Mouse (Mus musculus): ENCODE measurements around the gene Nbeal2.

The Nbeal2 gene

GRCm38 (mm10) chr9:110649775-110650174 is 4.2 kb downstream of the Nbeal2 start:
- DNase-seq (ENCODE audit: low read depth, low spot score): no peak

DNA sequence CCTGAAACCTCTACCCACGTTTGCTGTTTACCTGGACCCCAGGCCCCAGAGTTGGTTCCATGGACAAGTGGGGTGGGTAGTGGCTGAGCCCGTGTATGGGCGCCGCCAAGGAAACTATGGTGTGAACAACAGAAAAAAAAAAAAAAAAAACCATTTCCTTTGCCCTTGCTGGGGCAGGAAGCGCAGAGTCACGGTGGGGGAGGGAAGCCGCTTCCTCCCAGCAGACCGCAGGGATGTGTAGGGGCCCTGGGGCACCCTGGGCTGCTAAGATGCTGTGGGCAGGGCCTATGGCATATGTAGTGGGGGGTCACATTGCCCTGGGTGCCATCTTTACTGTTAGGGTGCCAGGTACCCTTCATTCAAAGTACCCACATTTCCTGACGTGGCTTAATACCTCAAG is 8.7 kb downstream of the Nbeal2 start:
- peak; percentile 90 for DNase-seq (ENCODE audit: low read depth, low spot score)

GRCm38 (mm10) chr9:110644295-110644694 is 9.7 kb downstream of the Nbeal2 start:
- no peak for DNase-seq (ENCODE audit: low read depth, low spot score)

DNA sequence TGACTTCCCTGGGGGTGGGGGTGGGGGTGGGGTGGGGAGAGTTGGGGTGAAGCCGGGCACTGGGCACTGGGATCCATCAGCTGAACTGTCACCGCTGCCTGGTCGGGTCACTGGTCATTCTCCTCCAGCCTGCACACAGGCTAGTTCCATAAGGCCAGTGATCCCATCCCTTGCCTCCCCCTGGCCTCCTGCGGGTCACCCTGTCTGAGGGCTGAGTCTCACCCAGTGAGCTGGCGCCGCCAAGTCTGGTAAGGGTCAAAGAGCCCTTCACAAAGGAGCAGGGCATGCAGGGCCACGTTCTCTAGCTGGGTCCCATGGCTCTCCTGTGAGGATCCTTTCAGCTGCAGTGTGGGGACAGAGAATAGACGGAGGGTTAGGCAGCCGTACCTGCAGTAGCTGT is 10.2 kb downstream of the Nbeal2 start:
- DNase-seq (ENCODE audit: low read depth, low spot score): no peak

DNA sequence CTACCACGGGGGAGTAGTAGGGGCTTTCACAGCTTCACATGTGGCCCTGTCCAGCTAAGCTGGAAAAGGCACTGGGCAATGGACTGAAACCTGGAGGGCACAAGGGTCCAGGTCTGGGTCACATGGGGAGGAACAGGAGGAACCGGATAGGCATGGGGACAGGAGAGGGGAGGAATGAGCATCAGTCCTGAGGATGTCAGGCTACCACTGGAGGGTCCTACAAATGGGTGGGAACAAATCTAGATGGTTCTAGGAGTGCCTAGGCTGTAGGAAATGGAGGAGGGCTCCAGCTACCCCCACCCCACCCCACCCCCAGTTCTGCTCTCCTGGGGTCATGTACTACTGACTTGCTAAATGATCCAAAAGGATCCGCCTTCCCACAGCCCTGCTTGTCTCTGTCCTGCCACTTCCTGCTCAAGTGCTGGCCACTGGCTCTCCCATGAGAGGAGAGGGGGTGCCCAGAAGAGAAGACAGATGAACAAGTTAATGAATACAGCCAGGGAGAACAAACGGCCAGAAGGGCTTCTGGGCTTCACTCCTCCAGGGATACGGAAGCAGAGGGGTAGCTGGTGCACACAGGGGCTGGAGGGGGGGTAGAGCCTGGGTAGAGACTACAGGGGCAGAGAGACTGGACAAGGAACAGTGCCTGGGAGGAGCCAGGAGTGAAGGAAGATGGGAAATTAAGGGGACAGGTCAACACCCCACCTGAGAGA is 11.0 kb downstream of the Nbeal2 start:
- no peak for DNase-seq (ENCODE audit: low read depth, low spot score)

DNA sequence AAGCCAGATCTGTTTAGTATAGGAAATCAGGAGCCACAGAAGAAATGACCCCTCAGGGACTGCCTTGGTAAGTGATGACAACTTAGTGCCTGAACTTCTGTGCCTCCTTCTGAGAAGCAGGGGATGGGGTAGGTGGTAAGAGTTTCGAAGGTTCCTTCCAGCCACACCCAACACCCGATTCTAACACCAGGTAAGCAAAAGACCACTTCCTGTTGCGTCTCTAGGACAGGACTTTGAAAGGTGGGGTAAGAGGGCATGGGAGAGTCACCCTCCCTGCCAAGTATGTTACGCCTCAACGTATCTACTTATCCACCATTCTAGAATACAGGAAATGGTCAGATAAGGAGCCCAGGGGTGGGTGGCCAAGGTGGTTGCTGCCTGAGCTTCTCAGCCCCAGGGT is 13.0 kb downstream of the Nbeal2 start:
- DNase-seq (ENCODE audit: low read depth, low spot score): peak; percentile 48

- DNase-seq (ENCODE audit: low read depth, low spot score): no peak
These were observed 15.3 kb downstream of the Nbeal2 start for GRCm38 (mm10) chr9:110638611-110639021.

- DNase-seq (ENCODE audit: low read depth, low spot score): peak; percentile 84
These were observed 18.7 kb downstream of the Nbeal2 start for GRCm38 (mm10) chr9:110635225-110635624.

DNA sequence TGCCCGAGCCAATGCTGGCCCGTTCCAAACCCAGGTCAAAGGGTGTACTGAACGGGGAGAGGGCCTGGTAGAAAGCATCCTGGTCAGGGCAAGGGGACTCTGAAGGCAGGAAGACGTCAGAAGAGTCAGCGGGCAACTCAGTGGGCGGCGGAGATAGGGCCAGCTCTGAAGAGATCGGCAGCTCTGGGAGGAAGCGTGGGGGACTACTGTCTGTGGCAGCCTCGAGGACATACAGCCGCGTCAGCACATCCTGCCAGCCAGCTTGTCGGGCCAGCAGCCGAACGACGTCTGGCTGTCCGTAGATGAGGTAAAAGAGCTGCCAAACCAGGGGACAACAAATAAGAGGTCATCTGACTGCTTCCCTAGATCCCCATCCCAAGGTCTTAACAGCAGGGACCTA is 20.1 kb downstream of the Nbeal2 start:
- DNase-seq (ENCODE audit: low read depth, low spot score): no peak

- no peak for DNase-seq (ENCODE audit: low read depth, low spot score)
These were observed 21.3 kb downstream of the Nbeal2 start for GRCm38 (mm10) chr9:110632671-110633070.

- no peak for DNase-seq (ENCODE audit: low read depth, low spot score)
These were observed 22.2 kb downstream of the Nbeal2 start for GRCm38 (mm10) chr9:110631651-110632275.

- peak; percentile 42 for DNase-seq (ENCODE audit: low read depth, low spot score)
These were observed 22.8 kb downstream of the Nbeal2 start for GRCm38 (mm10) chr9:110631191-110631590.

DNA sequence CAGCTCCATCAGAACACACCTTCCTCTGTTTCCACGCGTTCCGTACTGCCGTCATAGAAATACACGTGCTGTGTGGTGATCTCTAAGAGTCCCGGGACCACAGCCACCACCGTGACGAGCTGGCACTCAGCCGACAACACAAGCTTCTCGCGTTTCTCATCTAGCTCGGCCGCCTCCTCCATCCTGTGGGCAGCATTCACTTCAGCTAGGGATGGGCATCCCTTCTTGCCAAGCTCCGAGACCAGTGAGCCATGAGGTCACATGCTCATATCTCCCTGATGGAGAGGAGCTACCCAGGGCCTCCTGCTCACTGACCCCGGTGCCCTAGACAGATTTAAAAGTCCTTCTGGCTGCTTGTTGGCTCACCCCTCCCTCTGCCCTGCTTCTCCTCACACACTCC is 23.8 kb downstream of the Nbeal2 start:
- DNase-seq (ENCODE audit: low read depth, low spot score): no peak

- DNase-seq (ENCODE audit: low read depth, low spot score): no peak
These were observed 28.5 kb downstream of the Nbeal2 start for GRCm38 (mm10) chr9:110625350-110625908.

DNA sequence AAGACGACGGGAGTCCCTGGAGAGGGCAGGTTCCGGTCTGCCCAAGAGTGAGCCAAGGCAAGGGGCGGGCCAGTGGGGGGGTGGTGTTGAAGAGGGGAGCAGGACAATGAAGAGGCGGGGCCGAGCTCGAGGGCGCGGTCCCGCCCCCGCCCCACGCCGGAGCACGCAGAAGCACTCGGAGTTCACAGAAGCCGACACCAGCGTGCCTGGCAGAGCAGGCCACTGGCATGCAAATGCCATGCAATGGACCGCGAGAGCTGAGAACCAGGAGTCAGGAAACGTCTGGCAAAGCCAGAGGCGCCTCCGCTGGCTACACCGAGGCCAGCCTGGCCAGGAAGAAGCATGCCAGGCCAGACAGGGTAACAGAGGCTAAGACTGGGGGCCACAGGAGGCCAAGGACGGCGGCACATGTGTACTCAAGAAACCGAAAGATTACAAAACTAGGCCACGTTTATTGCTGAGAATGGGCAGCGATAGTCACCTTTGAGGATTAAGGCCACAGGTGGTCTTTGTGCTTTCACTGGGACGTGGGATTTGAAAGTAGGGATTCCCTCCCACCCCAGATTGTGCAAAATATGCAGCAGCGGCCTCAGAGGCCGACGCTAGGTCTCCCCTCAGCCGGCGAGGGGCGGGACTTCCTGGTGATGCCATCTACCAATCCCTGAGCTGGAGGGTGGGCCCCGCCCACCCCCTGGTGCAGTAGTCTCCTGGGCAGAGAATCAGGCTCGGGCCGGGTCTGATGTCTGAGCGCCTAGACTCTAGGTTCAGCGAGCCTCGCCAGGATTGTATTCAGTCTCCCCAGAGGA is 29.4 kb downstream of the Nbeal2 start, which contains the start of gene Nradd:
TSS of gene Nradd (minus strand) at position 92 of the 806 bp plus-strand sequence.
- DNase-seq (ENCODE audit: low read depth, low spot score): peak; percentile 39

GRCm38 (mm10) chr9:110623416-110624195 is 30.4 kb downstream of the Nbeal2 start:
- DNase-seq (ENCODE audit: low read depth, low spot score): no peak

DNA sequence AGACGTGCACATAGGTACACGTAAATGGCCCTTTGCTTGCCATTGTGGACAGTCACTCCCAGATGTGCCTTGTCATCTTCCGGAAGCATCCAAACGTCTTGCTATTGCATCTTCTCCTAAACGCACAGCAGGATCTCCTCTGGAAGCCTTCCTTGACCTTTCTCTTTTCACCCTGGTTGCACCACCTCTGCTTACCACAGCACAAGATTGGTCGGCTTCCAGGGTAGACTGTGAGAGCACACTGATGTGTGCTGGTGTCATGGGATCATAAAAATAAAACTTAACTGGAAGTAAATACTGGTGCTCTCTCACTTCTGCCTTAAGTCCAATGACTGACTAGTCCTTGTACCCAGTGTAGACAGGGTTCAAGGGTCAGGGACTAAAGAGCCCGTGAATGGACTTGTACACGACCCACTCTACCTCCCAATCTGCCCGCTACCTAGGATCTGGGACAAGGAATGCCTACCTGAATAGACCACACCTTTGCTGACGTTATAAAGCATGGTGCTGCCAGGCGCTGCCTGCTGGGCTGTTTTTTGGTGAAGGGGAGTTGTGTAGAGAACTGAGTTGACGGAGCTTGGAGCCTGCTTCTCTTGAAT is 31.2 kb downstream of the Nbeal2 start:
- DNase-seq (ENCODE audit: low read depth, low spot score): no peak

GRCm38 (mm10) chr9:110620685-110621084 is 33.3 kb downstream of the Nbeal2 start:
- DNase-seq (ENCODE audit: low read depth, low spot score): no peak

DNA sequence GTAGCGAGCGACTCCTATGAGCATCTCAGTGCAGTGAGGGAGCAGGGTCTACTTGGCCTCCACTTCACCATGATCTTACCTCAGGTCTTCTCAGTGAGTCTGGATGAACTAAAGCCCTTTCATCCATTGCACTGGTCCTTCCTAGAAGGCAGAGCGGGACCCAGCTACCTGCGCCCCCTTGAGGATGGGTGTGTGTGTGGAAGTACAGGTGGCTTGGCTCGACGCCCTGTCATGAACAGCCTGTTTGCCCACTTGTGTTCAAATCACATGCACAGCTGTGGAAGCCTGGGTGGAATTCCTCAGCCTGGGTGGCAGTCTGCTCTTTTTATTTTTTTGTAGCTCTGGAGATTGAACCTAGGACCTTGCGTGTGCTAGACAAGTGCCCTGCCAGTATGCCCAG is 33.8 kb downstream of the Nbeal2 start:
- DNase-seq (ENCODE audit: low read depth, low spot score): no peak

- DNase-seq (ENCODE audit: low read depth, low spot score): no peak
These were observed 36.9 kb downstream of the Nbeal2 start for GRCm38 (mm10) chr9:110617081-110617480.

DNA sequence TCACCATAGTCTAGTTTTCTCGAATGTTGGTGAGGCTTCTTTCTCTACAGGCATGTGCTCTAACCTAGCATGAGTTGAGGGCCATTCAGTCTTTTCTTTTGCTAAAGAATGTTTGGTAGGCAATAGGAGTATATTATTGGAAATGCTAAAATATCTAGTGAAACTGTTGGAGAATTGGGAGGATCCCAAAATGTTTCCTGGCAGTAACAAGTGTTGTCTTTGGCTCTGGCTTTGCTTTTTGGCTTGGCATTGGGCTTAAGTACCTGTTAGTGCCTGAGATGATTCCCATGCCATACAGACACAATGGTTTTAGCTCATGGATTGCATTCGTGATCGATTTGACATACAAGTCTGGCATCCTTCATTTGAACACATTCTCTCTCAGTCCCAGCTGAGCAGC is 42.5 kb downstream of the Nbeal2 start:
- DNase-seq (ENCODE audit: low read depth, low spot score): no peak

All from CD4-positive helper T cell, adult 2 months (primary cell).